Mouse (Mus musculus): ENCODE results near the gene AU015836. TPM values are rescaled to one million over a fixed set of nuclear protein-coding genes. Genes with fewer than 3 reads are reported as not detected.

Gene AU015836
- polyA plus RNA-seq, 1 experiment = not detected

DNA sequence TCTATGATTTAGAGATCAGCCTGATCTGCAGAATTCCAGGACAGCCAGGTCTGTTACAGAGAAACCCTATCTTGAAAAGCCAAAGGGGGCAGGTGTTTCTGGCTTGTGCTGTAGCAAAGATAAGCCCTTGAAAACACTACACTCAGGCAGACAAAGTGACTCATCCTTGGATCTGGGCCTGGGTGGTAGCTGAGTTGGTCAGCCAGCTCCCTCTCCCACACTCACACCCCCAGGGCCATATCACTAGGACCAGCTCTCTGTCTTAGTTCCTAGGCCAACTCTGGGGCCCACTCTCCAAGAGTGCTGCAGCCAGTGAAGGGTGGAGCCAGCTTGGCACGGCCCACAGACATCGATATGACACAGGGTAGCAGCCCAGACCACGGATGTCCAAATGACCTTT lies 38.5 kb downstream of the AU015836 start:
- H3K4me1 ChIP-seq (ENCODE audit: control insufficient read depth, insufficient read depth, low read length) = no peaks in the 10 kb centered on the region
- H3K27ac ChIP-seq (ENCODE audit: insufficient read depth, low read depth, low read length) = no peak overlapping the region
- no peak overlapping the region for H3K4me3 ChIP-seq (ENCODE audit: insufficient read depth, low read depth, low read length)
- 91% methylated on average over 3 of the region's 3 CpGs for WGBS
- TF ChIP-seq POLR2A (IDR thresholded peaks at IDR 0.05; ENCODE audit: insufficient read depth, low read depth, low read length) (no peak), CTCF (IDR thresholded peaks at IDR 0.05; ENCODE audit: insufficient read depth, low read depth, low read length) (no peak)

DNA sequence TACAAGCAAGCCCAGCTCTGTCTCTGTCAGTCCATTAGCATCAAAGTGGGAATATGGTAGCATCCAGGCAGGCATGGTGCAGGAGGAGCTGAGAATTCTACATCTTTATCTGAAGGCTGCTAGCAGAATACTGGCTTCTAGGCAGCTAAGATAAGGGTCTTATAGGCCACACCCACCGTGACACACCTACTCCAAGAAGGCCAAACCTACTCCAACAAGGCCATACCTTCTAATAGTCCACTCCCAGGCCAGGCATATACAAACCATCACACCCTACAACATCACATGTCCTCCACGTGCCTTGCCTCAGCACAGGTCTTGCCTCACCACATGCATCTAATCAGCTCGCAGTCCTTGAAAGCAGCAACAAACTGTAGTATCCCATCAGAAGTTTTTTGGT lies 41.0 kb downstream of the AU015836 start:
- Histone ChIP-seq H3K4me1 (ENCODE audit: control insufficient read depth, insufficient read depth, low read length) (no peaks in the 10 kb centered on the region), H3K4me3 (ENCODE audit: insufficient read depth, low read depth, low read length) (no peak overlapping the region), H3K27ac (ENCODE audit: insufficient read depth, low read depth, low read length) (no peak overlapping the region)
- no peak for TF ChIP-seq CTCF (IDR thresholded peaks at IDR 0.05; ENCODE audit: insufficient read depth, low read depth, low read length)
- no peak for TF ChIP-seq POLR2A (IDR thresholded peaks at IDR 0.05; ENCODE audit: insufficient read depth, low read depth, low read length)
- 88% methylated on average over 3 of the region's 3 CpGs for WGBS

DNA sequence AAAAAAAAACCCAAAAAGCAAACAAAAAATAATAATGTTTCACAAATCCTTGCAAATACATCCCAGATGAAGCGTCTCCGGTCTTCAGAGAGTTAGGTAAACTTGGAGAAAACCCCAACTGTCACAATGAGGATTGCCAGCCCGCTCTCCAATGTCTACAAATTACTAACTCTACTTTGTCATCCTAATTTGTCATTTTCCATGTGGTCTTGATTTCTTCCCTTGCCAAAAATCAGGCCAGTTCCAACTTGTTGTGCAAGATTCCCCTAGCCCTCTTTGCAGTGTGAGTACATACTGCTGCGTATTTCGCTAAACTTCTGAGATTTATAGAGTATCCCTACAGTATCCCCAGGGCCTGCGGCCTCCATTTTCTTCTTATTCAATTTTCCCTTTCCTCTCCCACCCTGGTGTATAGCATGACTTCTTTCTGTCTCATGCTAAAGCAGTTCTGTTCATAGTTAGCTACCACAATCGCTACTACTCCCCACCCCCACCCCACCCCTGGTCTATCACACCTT lies 43.3 kb downstream of the AU015836 start:
- Histone ChIP-seq H3K4me1 (ENCODE audit: control insufficient read depth, insufficient read depth, low read length) (no peaks in the 10 kb centered on the region), H3K4me3 (ENCODE audit: insufficient read depth, low read depth, low read length) (no peak overlapping the region), H3K27ac (ENCODE audit: insufficient read depth, low read depth, low read length) (no peak overlapping the region)
- TF ChIP-seq POLR2A (IDR thresholded peaks at IDR 0.05; ENCODE audit: insufficient read depth, low read depth, low read length) (no peak), CTCF (IDR thresholded peaks at IDR 0.05; ENCODE audit: insufficient read depth, low read depth, low read length) (no peak)
- WGBS = 92% methylated on average over 7 of the region's 7 CpGs

DNA sequence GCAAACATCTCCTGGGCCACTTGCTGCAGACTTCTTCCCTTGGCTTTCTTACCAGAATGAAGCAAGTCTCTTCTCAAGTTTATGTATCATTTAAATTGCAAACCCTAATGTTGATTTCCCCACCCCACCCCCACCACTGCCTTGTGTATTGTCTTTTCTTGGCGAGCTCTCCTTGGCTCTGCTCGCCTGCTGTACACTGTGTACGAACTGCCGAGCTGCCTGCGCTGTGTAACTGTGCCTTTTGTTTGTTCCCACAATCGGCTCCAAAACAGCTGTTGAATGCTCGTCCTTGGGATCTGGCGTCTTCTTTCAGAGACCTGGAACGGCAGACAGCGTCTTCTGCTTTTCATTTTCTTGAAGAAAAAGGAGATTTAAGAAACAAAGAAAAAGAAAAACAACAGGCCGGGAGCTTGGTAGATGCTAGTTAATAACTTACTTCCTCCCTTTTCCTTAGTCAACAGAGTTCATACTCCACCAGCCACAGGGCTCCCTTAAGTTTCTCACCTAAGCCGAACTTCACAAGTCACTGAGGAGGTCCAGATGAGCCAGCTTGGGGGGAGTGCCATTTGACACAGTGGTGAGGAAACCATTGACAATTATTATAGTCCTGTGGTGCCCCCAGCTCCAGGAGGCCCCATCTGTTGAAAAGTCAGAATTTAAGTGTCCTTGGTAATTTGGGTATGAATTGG lies 44.2 kb downstream of the AU015836 start:
- no peak overlapping the region for H3K27ac ChIP-seq (ENCODE audit: insufficient read depth, low read depth, low read length)
- H3K4me1 ChIP-seq (ENCODE audit: control insufficient read depth, insufficient read depth, low read length) = no peaks in the 10 kb centered on the region
- TF ChIP-seq CTCF (IDR thresholded peaks at IDR 0.05; ENCODE audit: insufficient read depth, low read depth, low read length) (no peak), POLR2A (IDR thresholded peaks at IDR 0.05; ENCODE audit: insufficient read depth, low read depth, low read length) (no peak)
- H3K4me3 ChIP-seq (ENCODE audit: insufficient read depth, low read depth, low read length) = no peak overlapping the region
- 30% methylated on average over 12 of the region's 12 CpGs for WGBS

DNA sequence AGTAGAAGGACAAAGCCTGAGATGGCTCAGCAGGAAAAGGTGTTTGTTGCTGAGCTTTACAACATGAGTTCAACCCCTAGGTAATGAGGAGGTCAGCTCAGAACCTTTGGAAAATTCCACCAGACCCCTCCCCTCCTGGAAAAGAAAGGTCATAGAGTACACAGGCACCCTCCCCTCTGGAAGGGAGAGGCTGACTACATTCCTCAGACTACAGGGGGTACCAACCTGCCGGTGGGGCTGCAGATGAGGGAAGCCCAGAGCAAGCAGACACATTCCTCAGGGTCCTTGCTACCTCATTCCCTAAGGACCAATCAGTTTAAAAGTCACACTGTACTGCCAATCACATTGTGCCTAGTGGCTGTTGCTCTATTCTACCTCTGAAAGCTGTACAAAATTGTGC lies 48.4 kb downstream of the AU015836 start:
- TF ChIP-seq CTCF (IDR thresholded peaks at IDR 0.05; ENCODE audit: insufficient read depth, low read depth, low read length) (no peak), POLR2A (IDR thresholded peaks at IDR 0.05; ENCODE audit: insufficient read depth, low read depth, low read length) (no peak)
- Histone ChIP-seq H3K4me3 (ENCODE audit: insufficient read depth, low read depth, low read length) (no peak overlapping the region), H3K4me1 (ENCODE audit: control insufficient read depth, insufficient read depth, low read length) (no peaks in the 10 kb centered on the region), H3K27ac (ENCODE audit: insufficient read depth, low read depth, low read length) (no peak overlapping the region)
- WGBS = 56% methylated on average over 1 of the region's 1 CpGs

DNA sequence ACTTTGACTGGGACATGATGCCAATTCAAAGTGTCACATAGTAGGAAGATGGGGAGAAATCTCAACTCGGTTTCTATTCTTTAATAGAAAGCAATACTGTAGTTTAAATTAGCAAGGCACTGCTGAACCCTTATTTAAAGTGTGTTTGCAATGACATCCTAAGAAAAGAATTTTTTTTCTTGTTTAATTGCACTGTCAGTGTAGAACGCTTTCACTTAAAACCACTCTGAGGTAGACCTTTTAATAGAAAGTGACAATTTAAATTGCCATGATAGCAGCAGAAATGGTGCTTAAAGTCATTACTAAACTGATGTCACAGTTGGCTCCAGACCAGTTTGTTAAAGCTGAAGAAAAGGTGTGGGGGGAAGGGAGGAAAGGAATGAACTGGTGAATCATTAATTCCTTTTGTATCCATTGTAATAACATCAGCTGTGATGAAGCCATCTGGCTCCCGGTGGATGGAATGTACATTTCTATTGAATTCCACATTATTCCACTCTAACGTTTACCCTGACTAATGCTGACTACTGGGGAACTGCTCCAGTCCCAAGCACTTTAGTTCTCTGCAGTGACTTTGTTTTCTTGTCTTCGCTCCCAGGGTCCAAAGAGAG lies 53.9 kb downstream of the AU015836 start:
- H3K4me3 ChIP-seq (ENCODE audit: insufficient read depth, low read depth, low read length) = no peak overlapping the region
- no peak overlapping the region for H3K27ac ChIP-seq (ENCODE audit: insufficient read depth, low read depth, low read length)
- 36% methylated on average over 5 of the region's 5 CpGs for WGBS
- H3K4me1 ChIP-seq (ENCODE audit: control insufficient read depth, insufficient read depth, low read length) = peaks cover 4% of the 10 kb centered on the region; the same call in 1 of the 2 replicates
- no peak for TF ChIP-seq CTCF (IDR thresholded peaks at IDR 0.05; ENCODE audit: insufficient read depth, low read depth, low read length)
- no peak for TF ChIP-seq POLR2A (IDR thresholded peaks at IDR 0.05; ENCODE audit: insufficient read depth, low read depth, low read length)

Other genes with a start within 250 kb of the AU015836 start
- not detected in 2 replicates for gene Pdk3, start 136.5 kb upstream of the AU015836 start, polyA plus RNA-seq (2012; ENCODE audit: insufficient read depth, insufficient read length, low replicate concordance, missing spikeins)
- gene Zfx, start 155.0 kb downstream of the AU015836 start, polyA plus RNA-seq (2012; ENCODE audit: insufficient read depth, insufficient read length, low replicate concordance, missing spikeins) = not detected in 2 replicates
- gene Eif2s3x, start 244.2 kb downstream of the AU015836 start, polyA plus RNA-seq (2012; ENCODE audit: insufficient read depth, insufficient read length, low replicate concordance, missing spikeins) = not detected in 2 replicates

Data from olfactory bulb, adult 2 months (tissue).